Mouse (Mus musculus) spleen, embryonic (tissue): Measurements from ENCODE around the gene Emp1.

ENCODE experiments used
- CTCF ChIA-PET: fragments of 350-600 bp; sonication (Branson Sonifier 250); formaldehyde crosslinking; loops from one replicate; lab custom pipeline; 2022; lab: Charles Lee

Emp1 gene

DNA sequence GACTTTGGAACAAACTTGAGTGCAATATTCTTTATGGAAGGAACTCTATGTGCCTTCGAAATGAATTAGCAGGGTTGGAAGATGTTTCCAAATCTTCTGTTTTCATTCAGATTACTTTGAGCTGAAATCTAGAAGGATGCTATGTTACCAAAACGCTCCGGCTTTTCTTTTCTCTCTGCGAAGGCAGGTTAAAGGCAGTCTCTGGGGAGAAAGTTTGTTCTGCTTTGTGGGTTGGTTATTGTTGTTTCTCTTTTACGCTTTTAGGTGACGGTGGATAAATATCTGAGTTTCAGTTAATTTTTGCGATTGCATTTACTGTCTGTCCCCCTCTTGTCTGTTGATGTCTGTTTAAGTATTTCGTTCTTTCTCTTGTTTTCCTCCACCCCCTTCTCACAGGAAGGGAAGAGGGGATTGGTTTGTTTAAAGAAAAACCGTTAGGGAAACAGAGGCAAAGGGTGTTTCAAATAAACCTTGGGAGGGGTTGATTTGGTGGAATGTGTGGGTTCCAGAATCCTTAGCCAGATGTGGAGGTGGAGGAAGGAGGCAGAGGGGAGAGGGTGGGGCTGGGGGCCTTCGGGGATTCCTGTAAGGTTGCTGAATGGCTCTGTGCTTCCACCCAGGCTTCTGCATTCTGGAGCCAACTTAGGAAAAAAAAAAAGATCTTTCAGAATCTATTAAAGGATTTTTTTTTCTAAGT lies 1.1 kb downstream of the Emp1 start:
- CTCF ChIA-PET: no interaction called here

GRCm38 (mm10) chr6:135364041-135364745 lies 1.8 kb downstream of the Emp1 start:
- CTCF ChIA-PET: no interaction called here

DNA sequence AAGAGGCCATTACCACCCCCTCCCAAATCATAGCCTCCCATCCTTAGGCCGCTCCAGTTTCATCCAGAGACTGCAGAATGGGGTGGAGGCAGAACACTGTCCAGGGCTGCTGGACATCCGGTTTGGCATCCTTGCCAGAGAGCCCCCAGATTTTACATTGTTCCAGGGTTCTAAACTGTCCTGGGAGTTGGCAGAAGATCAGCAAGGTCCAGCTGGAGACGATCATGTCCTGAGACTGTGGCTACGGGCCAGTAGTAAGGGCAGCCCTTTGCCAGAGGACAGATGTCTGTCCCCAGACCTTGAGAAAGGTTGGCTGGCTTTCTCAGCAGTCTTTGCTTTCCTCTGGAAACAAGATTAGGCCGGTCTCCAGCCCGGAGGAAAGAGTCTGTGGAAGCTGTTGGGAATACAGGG lies 2.6 kb downstream of the Emp1 start:
- CTCF ChIA-PET: no interaction called here

GRCm38 (mm10) chr6:135365614-135366013 lies 3.3 kb downstream of the Emp1 start:
- CTCF ChIA-PET: no interaction called here

DNA sequence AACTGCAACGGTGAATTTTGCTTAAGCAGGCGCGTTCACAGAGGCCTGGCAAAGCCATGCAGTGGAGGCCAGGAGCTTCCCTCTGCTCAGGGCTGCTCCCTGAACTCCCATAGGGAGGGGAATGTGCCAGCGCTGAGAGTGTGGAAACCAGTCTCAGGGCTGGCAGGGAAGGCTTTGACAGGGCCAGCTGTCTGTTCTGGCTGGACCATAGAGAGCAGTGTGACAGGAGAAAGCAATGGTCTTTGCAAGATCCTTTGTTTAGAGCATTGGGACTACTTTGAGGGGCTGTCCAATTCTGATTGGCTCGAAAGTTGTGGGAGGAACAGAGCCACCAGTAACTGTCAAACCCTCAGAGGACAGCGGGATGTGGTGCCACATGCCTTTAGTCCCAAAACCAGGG lies 5.9 kb downstream of the Emp1 start:
- CTCF ChIA-PET: no interaction called here

GRCm38 (mm10) chr6:135369551-135369968 lies 7.2 kb downstream of the Emp1 start:
- CTCF ChIA-PET: no interaction called here

- CTCF ChIA-PET: no interaction called here
Measured at GRCm38 (mm10) chr6:135370954-135371353, 8.6 kb downstream of the Emp1 start.

- CTCF ChIA-PET: no interaction called here
Measured at GRCm38 (mm10) chr6:135373357-135373756, 11.0 kb downstream of the Emp1 start.

DNA sequence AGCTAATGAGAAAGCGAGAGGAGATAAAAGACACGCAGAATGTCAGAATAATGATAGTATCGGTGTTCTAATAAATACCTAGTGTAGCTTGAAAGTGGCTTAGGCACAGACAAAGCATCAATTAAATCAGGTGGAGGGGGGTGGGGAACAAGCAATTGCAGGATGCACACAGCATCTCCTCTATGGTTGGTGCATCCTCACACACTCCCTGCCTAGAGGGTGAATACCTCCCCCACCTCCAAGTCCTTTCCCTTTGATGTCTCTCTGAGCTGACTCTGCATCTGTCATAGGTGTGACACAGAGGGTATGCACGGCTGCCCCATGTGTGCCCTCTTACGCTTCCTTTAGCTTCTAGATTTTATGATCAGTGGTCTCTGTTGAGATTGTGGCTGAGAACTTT lies 13.5 kb downstream of the Emp1 start:
- CTCF ChIA-PET: interaction anchor here (0.6 kb wide), 1 partner anchor 337 kb away, joined by 3 read pairs; no protein-coding TSS in a partner anchor

GRCm38 (mm10) chr6:135376248-135376647 lies 13.9 kb downstream of the Emp1 start:
- CTCF ChIA-PET: no interaction called here

DNA sequence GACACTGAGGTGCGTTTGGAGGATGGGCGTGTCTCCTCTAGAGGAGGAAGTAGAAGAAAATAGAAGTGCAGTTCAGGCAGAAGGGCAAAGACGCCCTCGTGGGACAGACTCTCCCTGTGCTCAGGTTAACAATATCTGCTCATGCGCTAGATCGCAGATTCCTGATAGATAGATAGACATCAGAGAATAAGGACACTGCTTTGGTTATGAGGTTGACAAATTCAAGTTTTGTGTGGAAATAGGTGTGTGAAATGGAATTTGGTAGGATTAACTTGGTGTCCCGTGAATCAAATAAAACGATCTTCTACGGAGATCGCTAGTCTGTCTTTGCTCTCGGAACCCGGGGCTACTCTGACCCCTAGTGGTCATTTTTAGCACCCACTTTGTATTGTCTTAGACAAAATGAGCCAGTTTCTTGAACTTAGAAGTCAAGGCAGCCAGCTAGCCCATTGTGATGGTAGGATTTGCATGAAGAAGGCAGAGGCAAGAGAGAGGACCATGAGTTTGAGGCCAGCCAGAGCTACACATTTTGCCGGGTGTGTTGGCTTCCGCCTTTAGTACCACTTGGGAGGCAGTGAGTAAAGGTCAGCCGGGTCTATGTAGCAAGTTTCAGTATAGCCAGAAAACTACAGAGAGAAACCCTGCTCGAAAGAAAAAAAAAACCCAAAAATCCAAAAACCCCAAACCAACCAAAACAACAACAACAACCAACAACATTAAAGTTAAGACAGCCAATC lies 15.4 kb downstream of the Emp1 start:
- CTCF ChIA-PET: interaction anchor here (0.7 kb wide), 1 partner anchor 12 kb away, joined by 3 read pairs; no protein-coding TSS in a partner anchor

DNA sequence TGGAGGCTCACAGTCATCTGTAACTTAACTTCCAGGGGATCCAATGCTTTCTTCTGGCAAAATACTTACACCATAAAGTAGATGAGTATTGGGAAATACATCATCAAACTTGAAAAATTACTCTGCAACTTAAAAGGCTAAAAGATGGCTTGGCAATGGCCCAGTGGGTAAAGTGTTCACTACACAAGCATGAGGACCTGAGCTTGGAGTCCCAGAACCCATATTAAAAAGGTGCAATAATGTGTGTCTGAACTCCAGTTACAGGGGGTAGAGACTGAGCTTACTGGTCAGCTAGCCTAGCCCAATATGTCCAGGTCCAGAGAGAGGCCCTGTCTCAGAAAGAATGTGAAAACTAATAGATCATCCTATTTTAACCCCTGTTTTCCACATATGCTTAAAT lies 21.6 kb downstream of the Emp1 start:
- CTCF ChIA-PET: no interaction called here

- CTCF ChIA-PET: no interaction called here
Measured at GRCm38 (mm10) chr6:135385738-135386459, 23.6 kb downstream of the Emp1 start.

DNA sequence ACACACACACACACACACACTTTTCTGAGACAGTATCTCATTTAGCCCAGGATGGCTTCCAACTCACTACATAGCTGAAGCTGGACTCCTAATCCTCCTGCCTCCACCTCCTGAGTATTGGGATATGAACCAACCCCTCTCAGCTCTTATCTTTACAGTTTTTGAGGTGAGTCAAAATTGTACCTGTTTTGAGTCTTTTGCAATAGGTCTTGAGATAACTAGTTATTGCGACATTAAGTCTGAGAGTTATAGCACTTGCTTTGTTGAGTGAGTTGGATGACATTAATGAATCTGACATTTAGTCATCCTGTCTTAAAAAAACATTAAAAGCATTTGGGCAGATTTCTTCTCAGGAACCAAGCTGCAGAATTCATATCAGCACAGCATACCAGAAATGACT lies 25.3 kb downstream of the Emp1 start:
- CTCF ChIA-PET: no interaction called here

GRCm38 (mm10) chr6:135388711-135389110 lies 26.4 kb downstream of the Emp1 start:
- CTCF ChIA-PET: no interaction called here

GRCm38 (mm10) chr6:135390398-135390797 lies 28.1 kb downstream of the Emp1 start:
- CTCF ChIA-PET: no interaction called here

DNA sequence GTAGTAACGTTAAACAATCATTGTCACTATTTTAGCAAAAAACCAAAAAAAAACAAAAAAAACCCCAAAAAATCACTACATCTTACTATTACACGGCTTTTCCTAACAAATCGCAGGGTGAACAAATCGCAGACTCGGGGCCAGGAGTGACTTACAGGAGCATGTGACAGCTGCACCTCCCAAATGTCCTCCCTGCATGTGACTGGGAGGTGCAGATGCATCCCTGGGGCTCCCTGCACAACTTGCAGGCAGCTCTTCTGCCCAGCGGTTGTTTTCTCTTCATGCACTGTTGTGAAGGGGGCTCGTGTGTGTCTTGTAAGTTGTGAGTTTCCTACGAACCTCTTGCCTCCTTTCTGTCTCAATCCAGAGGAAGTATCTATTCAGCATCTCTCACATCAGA lies 33.0 kb downstream of the Emp1 start:
- CTCF ChIA-PET: no interaction called here

- CTCF ChIA-PET: no interaction called here
Measured at GRCm38 (mm10) chr6:135397089-135397488, 34.7 kb downstream of the Emp1 start.

- CTCF ChIA-PET: no interaction called here
Measured at GRCm38 (mm10) chr6:135397788-135398187, 35.4 kb downstream of the Emp1 start.

- CTCF ChIA-PET: no interaction called here
Measured at GRCm38 (mm10) chr6:135398801-135399200, 36.5 kb downstream of the Emp1 start.

DNA sequence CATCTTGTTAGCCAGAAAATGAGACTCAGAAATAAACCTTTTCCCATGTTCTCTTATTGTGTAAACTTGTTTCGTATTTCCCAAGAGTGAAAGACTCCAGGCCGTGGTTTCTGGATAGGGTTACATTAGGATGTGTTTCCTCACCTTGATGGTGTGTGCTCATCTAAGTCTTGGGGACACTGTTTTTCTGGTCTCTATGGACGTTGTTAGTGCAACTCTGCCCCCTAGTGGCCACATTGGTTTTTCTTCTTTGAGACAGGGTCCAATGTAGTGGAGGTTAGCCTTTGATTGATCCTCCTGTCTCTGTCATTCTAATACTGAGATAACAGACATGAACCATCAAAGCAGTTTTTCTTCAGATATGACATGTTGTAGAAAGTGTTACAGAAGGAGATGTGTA lies 38.0 kb downstream of the Emp1 start:
- CTCF ChIA-PET: no interaction called here

GRCm38 (mm10) chr6:135405093-135405492 lies 42.7 kb downstream of the Emp1 start:
- CTCF ChIA-PET: no interaction called here
